Mouse (Mus musculus): Measurements from ENCODE around the gene Zfp69.

DNA sequence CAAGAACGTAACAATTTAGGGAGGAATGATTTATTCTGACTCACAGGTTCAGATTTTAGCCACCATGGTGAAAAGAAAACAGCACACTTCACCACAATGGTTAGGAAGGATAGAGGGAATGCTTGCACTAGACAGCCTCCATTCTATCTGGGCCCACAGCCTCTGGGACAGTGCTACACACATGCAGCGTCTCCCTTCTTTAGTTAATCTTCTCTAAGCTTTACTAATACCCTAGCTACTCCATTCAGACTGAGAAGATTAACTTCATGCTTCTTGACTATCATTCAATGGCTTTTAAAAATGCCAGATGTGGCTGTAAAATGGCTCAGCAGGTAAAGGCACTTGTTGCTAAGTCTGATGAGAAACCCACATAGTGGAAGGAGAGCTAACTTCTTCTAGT is 40.8 kb upstream of the Zfp69 start:
- TF ChIP-seq CTCF (IDR thresholded peaks at IDR 0.05; ENCODE audit: extremely low read depth, insufficient read depth, insufficient read length, insufficient replicate concordance) (no peak), POLR2A (IDR thresholded peaks at IDR 0.05; ENCODE audit: low read depth, low read length) (no peak)

Measured in spleen, adult 2 months (tissue).